Mouse (Mus musculus) midbrain, embryonic 13.5 days (tissue): ENCODE measurements around the gene Bet1l. TPM values are rescaled to one million over a fixed set of nuclear protein-coding genes. Genes with fewer than 3 reads are reported as not detected.

Experiments
- ATAC-seq: fragments of 200-750 bp; cut with Nextera tagmentation; 2 replicates; pipeline ENCODE4 v1.8.0; 2017; ENCODE audit warnings: mild to moderate bottlenecking, moderate TSS enrichment, moderate library complexity
- H3K27ac ChIP-seq: fragments of 300-500 bp; sonication (generic); 2 replicates; pipeline ENCODE4 v1.5.1; 2015; ENCODE audit warnings: inconsistent platforms, mild to moderate bottlenecking, moderate library complexity
- H3K27me3 ChIP-seq: fragments of 300-500 bp; sonication (generic); 2 replicates; pipeline ENCODE4 v1.6.1; 2015; ENCODE audit warnings: mild to moderate bottlenecking, inconsistent platforms
- H3K36me3 ChIP-seq: fragments of 300-500 bp; sonication (generic); 2 replicates; pipeline ENCODE4 v1.6.1; 2015; ENCODE audit warnings: mild to moderate bottlenecking, inconsistent platforms
- H3K4me1 ChIP-seq: fragments of 300-500 bp; sonication (generic); replicated peaks from 2 replicates; pipeline ENCODE4 v1.6.1; 2015; ENCODE audit warnings: inconsistent platforms
- H3K4me2 ChIP-seq: fragments of 300-500 bp; sonication (generic); replicated peaks from 2 replicates; pipeline ENCODE4 v1.6.1; 2015; ENCODE audit warnings: moderate library complexity, mild to moderate bottlenecking, inconsistent platforms
- H3K4me3 ChIP-seq: fragments of 300-500 bp; sonication (generic); replicated peaks from 2 replicates; pipeline ENCODE4 v1.5.1; 2015; ENCODE audit warnings: mild to moderate bottlenecking, inconsistent platforms
- H3K9ac ChIP-seq: fragments of 300-500 bp; sonication (generic); replicated peaks from 2 replicates; pipeline ENCODE4 v1.6.1; 2015; ENCODE audit warnings: mild to moderate bottlenecking, inconsistent platforms
- H3K9me3 ChIP-seq: fragments of 300-500 bp; sonication (generic); 2 replicates; pipeline ENCODE4 v1.6.1; 2016; ENCODE audit warnings: mild to moderate bottlenecking, inconsistent platforms
- WGBS: fragments of 180-500 bp; shearing (Covaris S2); methylation state at CpG from one replicate; pipeline ENCODE4 v1.1.7; 2015; 5-methylcytosine and 5-hydroxymethylcytosine counted together
- polyA plus RNA-seq: library from polyadenylated mRNA; unstranded; fragments of >200 nt; fragmentation: Nextera tagmentation; extraction: Ambion mirVana; gene quantifications from 2 replicates; pipeline ENCODE4 v1.2.1, GENCODE M21; 2015

Gene Bet1l
- polyA plus RNA-seq, 1 experiment from 2014 or later = 38.0 TPM

DNA sequence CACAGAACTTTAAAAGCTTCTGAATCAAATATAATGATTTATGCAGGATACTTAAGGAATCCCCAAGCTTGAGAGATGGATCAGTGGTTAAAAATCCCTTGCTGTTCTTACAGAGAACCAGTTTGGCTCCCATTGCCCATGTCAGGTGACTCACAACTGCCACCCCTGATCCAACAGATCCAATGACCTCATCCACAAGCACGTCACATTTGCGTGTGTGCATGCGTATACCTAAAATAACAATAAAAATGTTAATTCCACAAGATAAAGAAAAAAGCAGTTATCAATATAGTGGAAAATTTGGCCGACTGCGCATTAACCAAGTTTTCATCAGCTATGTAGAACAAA lies 36.1 kb downstream of the Bet1l start:
- peak overlapping the region; percentile 90 for H3K27ac ChIP-seq
- ATAC-seq = peak; percentile 71

DNA sequence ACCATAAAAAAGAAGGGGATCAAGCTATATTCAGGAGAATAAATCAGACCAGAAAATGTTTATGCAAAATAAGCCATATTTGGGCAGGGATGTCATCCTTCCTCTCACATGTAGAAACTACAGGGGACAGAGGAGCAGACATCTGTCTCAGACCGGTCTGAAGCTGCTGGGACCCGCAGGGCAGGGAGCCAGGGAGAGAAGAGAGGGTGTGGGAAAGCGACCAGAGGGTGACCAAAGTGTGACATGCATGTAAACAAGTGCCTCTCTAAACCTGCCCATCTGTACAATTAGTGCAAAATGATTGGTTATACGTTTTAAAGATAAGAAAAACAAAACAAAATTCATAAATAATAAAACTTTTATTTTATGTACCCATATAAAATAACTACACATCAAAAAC lies 37.2 kb downstream of the Bet1l start:
- H3K27me3 ChIP-seq = no peaks in the 10 kb centered on the region
- 0 out of 2 replicates have a peak, but pooled peaks cover 9% of the 10 kb centered on the region for H3K36me3 ChIP-seq
- no peak overlapping the region for H3K4me3 ChIP-seq
- no peak overlapping the region for H3K9ac ChIP-seq
- no peak overlapping the region for H3K27ac ChIP-seq
- no peak for ATAC-seq
- WGBS = 66% methylated on average over 4 of the region's 4 CpGs
- H3K9me3 ChIP-seq = no peaks in the 10 kb centered on the region
- H3K4me2 ChIP-seq = peak overlapping the region; percentile 37
- H3K4me1 ChIP-seq = peaks cover 20% of the 10 kb centered on the region; the same call in 1 of the 2 replicates

More for the DNA sequence above, 36.1 kb downstream of the Bet1l start:
- H3K9ac ChIP-seq = peak overlapping the region; percentile 82
- no peaks in the 10 kb centered on the region for H3K27me3 ChIP-seq
- peak overlapping the region; percentile 70 for H3K4me2 ChIP-seq
- 0 out of 2 replicates have a peak, but pooled peaks cover 9% of the 10 kb centered on the region for H3K36me3 ChIP-seq
- peak overlapping the region; percentile 66 for H3K4me3 ChIP-seq
- H3K4me1 ChIP-seq = peaks cover 20% of the 10 kb centered on the region; the same call in 1 of the 2 replicates
- WGBS = 46% methylated on average over 5 of the region's 5 CpGs
- no peaks in the 10 kb centered on the region for H3K9me3 ChIP-seq

GRCm38 (mm10) chr7:140812850-140813249 lies 44.5 kb downstream of the Bet1l start:
- 93% methylated on average over 12 of the region's 12 CpGs for WGBS
- ATAC-seq = no peak

GRCm38 (mm10) chr7:140811714-140812113 lies 45.7 kb downstream of the Bet1l start:
- no peak overlapping the region for H3K27ac ChIP-seq
- H3K4me1 ChIP-seq = no peaks in the 10 kb centered on the region
- H3K4me2 ChIP-seq = no peak overlapping the region
- 77% methylated on average over 13 of the region's 13 CpGs for WGBS
- H3K27me3 ChIP-seq = no peaks in the 10 kb centered on the region
- peaks cover 36% of the 10 kb centered on the region for H3K36me3 ChIP-seq
- no peaks in the 10 kb centered on the region for H3K9me3 ChIP-seq
- no peak for ATAC-seq
- H3K4me3 ChIP-seq = no peak overlapping the region
- no peak overlapping the region for H3K9ac ChIP-seq

More at GRCm38 (mm10) chr7:140812850-140813249, 44.5 kb downstream of the Bet1l start:
- 0 out of 2 replicates have a peak, but pooled peaks cover 3% of the 10 kb centered on the region for H3K4me1 ChIP-seq
- H3K4me3 ChIP-seq = no peak overlapping the region
- H3K27me3 ChIP-seq = no peaks in the 10 kb centered on the region
- H3K4me2 ChIP-seq = no peak overlapping the region
- H3K9ac ChIP-seq = no peak overlapping the region
- peaks cover 35% of the 10 kb centered on the region for H3K36me3 ChIP-seq
- H3K27ac ChIP-seq = no peak overlapping the region
- no peaks in the 10 kb centered on the region for H3K9me3 ChIP-seq

DNA sequence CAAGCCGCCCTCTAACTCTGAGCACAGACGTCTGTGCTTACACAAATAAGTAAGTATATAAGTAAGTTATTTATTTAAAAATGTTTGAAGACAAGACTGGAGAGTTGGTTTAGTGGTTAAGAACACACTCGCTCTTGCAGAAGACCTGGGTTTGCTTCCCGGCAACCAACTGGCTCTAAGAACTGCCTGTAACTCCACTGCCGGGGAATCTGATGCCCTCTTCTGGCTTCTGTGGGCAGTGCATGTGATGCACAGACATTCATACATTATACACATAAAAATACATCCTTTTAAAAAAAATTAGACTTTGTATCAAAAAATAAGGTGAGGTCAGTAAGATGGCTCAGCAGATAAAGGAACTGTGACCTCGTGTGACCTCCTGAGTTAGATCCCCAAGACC lies 46.9 kb downstream of the Bet1l start:
- Histone ChIP-seq H3K9ac (no peak overlapping the region), H3K4me2 (no peak overlapping the region), H3K4me1 (no peaks in the 10 kb centered on the region), H3K36me3 (peaks cover 38% of the 10 kb centered on the region), H3K27me3 (no peaks in the 10 kb centered on the region), H3K9me3 (no peaks in the 10 kb centered on the region), H3K4me3 (no peak overlapping the region), H3K27ac (no peak overlapping the region)
- ATAC-seq = no peak
- 93% methylated on average over 6 of the region's 6 CpGs for WGBS

- no peak overlapping the region for H3K4me2 ChIP-seq
- H3K27me3 ChIP-seq = no peaks in the 10 kb centered on the region
- H3K27ac ChIP-seq = no peak overlapping the region
- H3K4me1 ChIP-seq = no peaks in the 10 kb centered on the region
- no peak for ATAC-seq
- peaks cover 12% of the 10 kb centered on the region for H3K36me3 ChIP-seq
- no peaks in the 10 kb centered on the region for H3K9me3 ChIP-seq
- WGBS = 9% methylated on average over 1 of the region's 1 CpGs
- H3K9ac ChIP-seq = no peak overlapping the region
- no peak overlapping the region for H3K4me3 ChIP-seq
These were observed 51.7 kb downstream of the Bet1l start for GRCm38 (mm10) chr7:140805704-140806103.

Other genes starting within 250 kb of the Bet1l start
- gene Olfr61, start 228.6 kb downstream of the Bet1l start, polyA plus RNA-seq = not detected in 2 replicates
- not detected in 2 replicates for gene Olfr53, start 211.1 kb downstream of the Bet1l start, polyA plus RNA-seq
- 0.01 TPM in 1 of 2 replicates, not detected in the other for gene Olfr539, start 197.6 kb downstream of the Bet1l start, polyA plus RNA-seq
- gene Olfr45, start 175.6 kb downstream of the Bet1l start, polyA plus RNA-seq = not detected in 2 replicates
- gene Olfr541, start 160.3 kb downstream of the Bet1l start, polyA plus RNA-seq = not detected in 2 replicates
- gene Cyp2e1, start 93.8 kb downstream of the Bet1l start, polyA plus RNA-seq = not detected in 2 replicates
- 0.22 and 0.24 TPM in 2 replicates for gene Syce1, start 69.7 kb downstream of the Bet1l start, polyA plus RNA-seq
- 20.4 and 24.4 TPM in 2 replicates for gene Zfp941, start 35.4 kb downstream of the Bet1l start, polyA plus RNA-seq
- not detected in 2 replicates for gene Urah, start 22.6 kb downstream of the Bet1l start, polyA plus RNA-seq
- not detected in 2 replicates for gene Scgb1c1, start 12.0 kb downstream of the Bet1l start, polyA plus RNA-seq
- 0.13 TPM in 1 of 2 replicates, not detected in the other for gene Odf3, start 9.8 kb downstream of the Bet1l start, polyA plus RNA-seq
- gene Gm45785, start 1.2 kb downstream of the Bet1l start, polyA plus RNA-seq = not detected in 2 replicates
- gene Ric8a, start 620 bp downstream of the Bet1l start, polyA plus RNA-seq = 89.3 and 98.1 TPM in 2 replicates
- 287 and 302 TPM in 2 replicates for gene Psmd13, start 24.4 kb upstream of the Bet1l start, polyA plus RNA-seq
- gene Sirt3, start 24.7 kb upstream of the Bet1l start, polyA plus RNA-seq = 40.7 and 42.1 TPM in 2 replicates
- not detected in 2 replicates for gene Cox8b, start 42.9 kb upstream of the Bet1l start, polyA plus RNA-seq
- gene Nlrp6, start 63.3 kb upstream of the Bet1l start, polyA plus RNA-seq = 0.17 and 0.18 TPM in 2 replicates
- 8.4 and 8.7 TPM in 2 replicates for gene Pgghg, start 83.8 kb upstream of the Bet1l start, polyA plus RNA-seq
- 0.22 and 0.27 TPM in 2 replicates for gene Ifitm5, start 92.7 kb upstream of the Bet1l start, polyA plus RNA-seq
- not detected in 2 replicates for gene Gm45717, start 98.4 kb upstream of the Bet1l start, polyA plus RNA-seq
- gene Ifitm2, start 98.4 kb upstream of the Bet1l start, polyA plus RNA-seq = 125 and 144 TPM in 2 replicates
- gene Ifitm1, start 109.6 kb upstream of the Bet1l start, polyA plus RNA-seq = 10.2 and 10.3 TPM in 2 replicates
- 22.6 and 26.2 TPM in 2 replicates for gene Ifitm3, start 153.2 kb upstream of the Bet1l start, polyA plus RNA-seq
- gene Ifitm6, start 160.3 kb upstream of the Bet1l start, polyA plus RNA-seq = 0.51 and 0.54 TPM in 2 replicates
- not detected in 2 replicates for gene Gm17387, start 171.6 kb upstream of the Bet1l start, polyA plus RNA-seq
- 44.1 and 48.3 TPM in 2 replicates for gene B4galnt4, start 203.5 kb upstream of the Bet1l start, polyA plus RNA-seq
- 0.14 and 0.15 TPM in 2 replicates for gene Pkp3, start 220.6 kb upstream of the Bet1l start, polyA plus RNA-seq
- gene Sigirr, start 243.0 kb upstream of the Bet1l start, polyA plus RNA-seq = 1.8 and 2.6 TPM in 2 replicates